Mouse (Mus musculus) bone marrow, adult 2 months (tissue): ENCODE measurements at regions not wholly inside any gene's neighbourhood (a gene's known extent, or its start where the extent isn't known, plus 50 kb on each side); places are given as distances from the start of the nearest gene placed in this dataset.

Source experiments
- H3K27ac ChIP-seq: fragments of 200-500 bp; 2 replicates; pipeline ENCODE4 v1.5.1; 2012; ENCODE audit warnings: low read depth, mild to moderate bottlenecking, control low read depth, inconsistent platforms, low read length; ENCODE audit not compliant: control insufficient read depth, poor library complexity, insufficient read depth
- H3K4me1 ChIP-seq: fragments of 200-500 bp; 2 replicates; pipeline ENCODE4 v1.6.1; 2011; ENCODE audit warnings: low read length; ENCODE audit not compliant: control insufficient read depth, insufficient read depth
- H3K4me3 ChIP-seq: fragments of 200-500 bp; replicated peaks from 2 replicates; pipeline ENCODE3; 2011; ENCODE audit warnings: mild to moderate bottlenecking, low read depth, low read length, control low read depth; ENCODE audit not compliant: control insufficient read depth
- CTCF ChIP-seq: fragments of 200-500 bp; IDR thresholded peaks from 2 replicates; pipeline ENCODE4 v1.5.1; 2011; ENCODE audit warnings: low read length, control low read depth; ENCODE audit not compliant: control insufficient read depth, insufficient read depth
- POLR2A ChIP-seq: fragments of 200-500 bp; IDR thresholded peaks from 2 replicates; pipeline ENCODE4 v1.6.1; 2011; ENCODE audit warnings: low read depth, mild to moderate bottlenecking, control low read depth, low read length, borderline replicate concordance; ENCODE audit not compliant: control insufficient read depth
- WGBS: fragments of 180-500 bp; shearing (Covaris S2); methylation state at CpG from one replicate; pipeline ENCODE4 v1.1.7; 2018; 5-methylcytosine and 5-hydroxymethylcytosine counted together

DNA sequence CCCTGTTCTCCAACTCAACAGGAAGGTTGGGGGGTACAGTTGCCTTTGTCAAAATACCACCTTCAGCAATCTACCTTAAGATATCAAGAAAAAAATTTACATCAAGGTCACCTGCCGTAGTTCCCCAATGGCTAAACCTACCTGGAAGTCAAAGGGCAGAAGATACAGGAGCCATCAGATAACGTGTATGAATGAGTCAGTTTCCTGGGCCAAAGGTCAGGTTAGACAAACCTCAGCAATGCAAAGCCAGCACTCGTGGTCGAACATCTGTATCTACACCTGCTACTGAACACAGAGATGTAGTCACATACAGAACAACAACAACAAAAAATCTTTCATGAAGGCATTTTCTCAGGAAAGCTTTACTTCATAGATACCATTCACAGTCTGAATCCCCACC is 102.9 kb downstream of the Arl4a start:
- no peak overlapping the region for H3K4me3 ChIP-seq
- no peaks in the 10 kb centered on the region for H3K4me1 ChIP-seq
- TF ChIP-seq POLR2A = no peak
- TF ChIP-seq CTCF = no peak
- 65% methylated on average over 4 of the region's 4 CpGs for WGBS
- H3K27ac ChIP-seq = no peak overlapping the region

DNA sequence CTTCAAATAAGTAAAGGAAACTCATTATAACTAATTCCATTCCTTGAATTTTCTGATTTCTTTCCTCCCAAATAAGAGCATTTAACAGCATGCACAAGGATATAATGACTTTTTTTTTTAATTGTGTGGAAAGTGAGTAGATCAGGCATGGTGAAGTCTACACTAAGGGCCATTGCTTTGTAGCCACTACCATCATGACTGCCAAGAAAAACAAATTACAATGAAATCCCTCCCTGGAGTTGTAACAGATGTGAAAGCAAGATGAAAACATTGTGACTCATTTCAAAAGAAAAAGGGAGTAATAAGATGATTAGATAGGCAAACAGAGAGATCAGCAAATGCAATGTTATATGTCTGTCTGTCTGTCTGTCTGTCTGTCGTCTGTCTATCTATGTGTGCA is 106.6 kb downstream of the Arl4a start:
- WGBS = 62% methylated on average over 1 of the region's 1 CpGs
- TF ChIP-seq CTCF = no peak
- no peak for TF ChIP-seq POLR2A
- Histone ChIP-seq H3K4me1 (no peaks in the 10 kb centered on the region), H3K4me3 (no peak overlapping the region), H3K27ac (no peak overlapping the region)

DNA sequence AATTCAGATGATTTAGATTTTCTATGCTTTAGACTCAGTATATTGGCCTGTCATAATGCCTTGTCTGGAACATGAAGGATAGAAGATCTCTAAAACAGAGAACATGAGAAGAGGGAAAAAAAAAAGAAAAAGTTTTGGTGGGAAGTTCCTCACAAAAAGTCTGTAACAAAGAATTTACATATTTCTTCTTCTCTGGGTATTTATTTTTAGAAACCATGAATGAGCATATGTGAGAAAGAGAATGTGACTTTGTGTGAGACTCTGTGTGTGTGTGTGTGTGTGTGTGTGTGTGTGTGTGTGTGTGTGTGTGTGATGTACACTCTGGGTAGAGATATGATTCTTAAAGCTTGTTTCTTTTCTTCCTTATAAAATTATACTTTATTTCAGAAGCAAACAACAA is 109.9 kb downstream of the Arl4a start:
- TF ChIP-seq POLR2A (no peak), CTCF (no peak)
- Histone ChIP-seq H3K4me1 (no peaks in the 10 kb centered on the region), H3K27ac (no peak overlapping the region), H3K4me3 (no peak overlapping the region)

- Histone ChIP-seq H3K27ac (no peak overlapping the region), H3K4me3 (no peak overlapping the region), H3K4me1 (no peaks in the 10 kb centered on the region)
- WGBS = 85% methylated on average over 8 of the region's 8 CpGs
- TF ChIP-seq CTCF (no peak), POLR2A (no peak)
Measured at GRCm38 (mm10) chr12:39927014-39927413, 110.8 kb downstream of the Arl4a start.

GRCm38 (mm10) chr12:39921481-39921880 is 116.3 kb downstream of the Arl4a start:
- no peak for TF ChIP-seq CTCF
- H3K27ac ChIP-seq = no peak overlapping the region
- H3K4me3 ChIP-seq = no peak overlapping the region
- H3K4me1 ChIP-seq = no peaks in the 10 kb centered on the region
- 71% methylated on average over 3 of the region's 3 CpGs for WGBS

DNA sequence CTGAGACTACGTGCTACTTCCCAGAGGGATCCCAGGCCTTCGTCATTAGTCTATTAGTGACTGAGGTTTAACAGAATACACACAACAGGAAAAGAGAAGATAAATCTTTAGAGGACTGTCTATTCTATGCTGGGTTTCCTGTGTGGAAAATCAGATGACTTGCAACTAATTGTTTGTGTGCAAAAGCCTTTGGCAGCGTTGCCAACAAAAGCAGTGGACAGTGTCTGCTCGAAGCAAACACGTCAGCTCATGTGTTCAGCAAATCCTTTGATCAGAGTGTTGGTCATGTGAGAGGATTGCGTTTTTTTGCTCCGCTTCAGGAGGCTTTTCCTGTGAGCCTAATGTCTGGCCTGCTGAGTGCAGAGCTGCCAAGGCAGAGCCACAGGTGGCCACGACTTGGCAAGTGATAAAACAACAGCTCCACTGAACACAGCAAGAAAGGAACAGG is 117.3 kb downstream of the Arl4a start:
- WGBS = 7% methylated on average over 8 of the region's 8 CpGs
- TF ChIP-seq CTCF (no peak), POLR2A (no peak)

GRCm38 (mm10) chr12:39919909-39920308 is 117.9 kb downstream of the Arl4a start:
- H3K4me1 ChIP-seq = no peaks in the 10 kb centered on the region
- no peak for TF ChIP-seq CTCF
- H3K27ac ChIP-seq = no peak overlapping the region
- H3K4me3 ChIP-seq = no peak overlapping the region
- WGBS = 87% methylated on average over 2 of the region's 2 CpGs

More for the DNA sequence above, 117.3 kb downstream of the Arl4a start:
- Histone ChIP-seq H3K27ac (no peak overlapping the region), H3K4me1 (no peaks in the 10 kb centered on the region), H3K4me3 (no peak overlapping the region)

DNA sequence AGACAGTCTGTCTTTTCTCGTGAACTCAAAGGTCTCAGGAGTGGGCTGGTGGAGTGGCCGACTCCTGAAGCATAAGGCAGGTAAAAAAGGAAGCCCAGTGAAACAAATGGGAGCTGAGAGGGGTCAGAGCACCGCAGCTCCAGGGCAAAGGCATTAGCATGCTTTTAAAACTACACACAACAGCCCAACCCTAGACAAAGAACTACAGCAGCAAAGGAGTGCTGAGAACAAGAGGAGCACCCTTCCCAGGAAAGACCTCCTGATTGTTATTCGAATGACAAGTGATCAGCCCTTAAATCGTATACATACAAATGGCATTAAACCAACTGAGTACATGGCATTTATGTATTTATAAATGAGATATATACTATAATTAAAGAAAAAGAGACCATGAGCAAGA is 149.3 kb downstream of the Arl4a start:
- Histone ChIP-seq H3K27ac (no peak overlapping the region), H3K4me3 (no peak overlapping the region), H3K4me1 (no peaks in the 10 kb centered on the region)
- 74% methylated on average over 5 of the region's 5 CpGs for WGBS
- TF ChIP-seq POLR2A = no peak
- no peak for TF ChIP-seq CTCF

GRCm38 (mm10) chr12:39885366-39885765 is 152.5 kb downstream of the Arl4a start:
- TF ChIP-seq CTCF (no peak), POLR2A (no peak)
- H3K4me1 ChIP-seq = no peaks in the 10 kb centered on the region
- no peak overlapping the region for H3K27ac ChIP-seq
- WGBS = 69% methylated on average over 3 of the region's 3 CpGs
- no peak overlapping the region for H3K4me3 ChIP-seq
